Mouse (Mus musculus) T-helper 2 cell (primary cell): ENCODE measurements around the gene Gm26558.

Source experiments
- in situ Hi-C: fragments of 300-600 bp; cut with MboI, MseI; formaldehyde crosslinking; loops from one replicate; pipeline ENCODE4 v1.15.1; 2025; ENCODE audit warnings: high pct_unique_total_duplicates

The Gm26558 gene

DNA sequence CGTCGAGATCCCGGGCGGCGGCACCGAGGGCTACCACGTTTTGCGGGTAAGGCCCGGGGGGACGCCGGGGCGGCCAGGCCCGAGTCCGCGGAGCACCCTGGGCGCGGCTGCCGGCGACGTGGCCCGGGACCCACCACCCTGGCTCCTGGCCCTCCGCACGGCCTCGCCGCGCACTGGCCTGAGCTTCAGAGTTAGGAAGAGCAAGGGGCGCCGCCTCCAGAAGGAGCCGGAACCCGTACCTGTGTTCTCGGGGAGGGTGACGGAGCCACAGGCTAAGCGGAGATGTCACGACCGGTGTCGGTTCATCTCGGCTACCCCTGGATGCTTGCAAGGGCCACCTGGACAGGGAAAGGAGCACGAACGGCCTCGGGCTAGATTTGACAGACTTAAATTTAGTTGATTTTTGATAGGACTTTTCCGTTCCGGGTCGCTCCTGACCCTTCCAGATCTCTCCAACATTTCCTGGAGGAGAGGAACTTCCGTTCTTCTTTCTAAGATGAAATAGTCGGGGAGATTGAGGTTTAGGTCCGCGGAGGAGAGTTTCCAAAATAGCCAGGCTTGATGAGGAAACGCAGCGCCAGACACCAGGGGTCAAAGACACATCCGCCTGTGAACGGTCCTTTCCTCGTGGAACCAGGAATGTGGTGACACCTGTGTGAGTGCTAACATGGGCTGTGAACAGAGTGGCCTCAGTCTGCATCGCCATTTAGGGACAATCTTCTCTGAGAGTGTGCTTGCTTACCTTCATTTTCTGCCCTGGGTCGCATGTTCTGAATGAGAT lies at the start of gene Gm26558:
TSS of gene Gm26558 (minus strand) at position 394 of the 781 bp plus-strand sequence.
- in situ Hi-C loops: no loop called here

DNA sequence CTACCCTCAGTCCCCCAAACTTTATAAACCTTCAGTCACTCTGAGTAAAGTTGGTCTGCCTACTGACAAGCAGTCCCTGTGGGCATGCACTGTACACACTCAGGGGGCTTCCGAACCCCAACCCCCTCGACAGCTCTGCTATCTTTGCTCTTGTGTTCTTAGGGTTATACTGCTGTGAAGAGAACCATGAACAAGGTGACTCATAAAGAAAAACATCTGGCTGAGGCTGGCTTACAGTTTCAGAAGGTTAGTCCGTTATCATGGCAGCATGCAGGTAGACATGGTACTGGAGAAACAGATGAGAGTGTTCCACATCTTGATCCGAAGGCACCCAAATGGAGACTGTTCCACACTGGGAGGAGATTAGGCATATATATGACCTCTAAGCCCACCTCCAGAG lies 49.0 kb upstream of the Gm26558 start:
- in situ Hi-C loops: no loop called here

DNA sequence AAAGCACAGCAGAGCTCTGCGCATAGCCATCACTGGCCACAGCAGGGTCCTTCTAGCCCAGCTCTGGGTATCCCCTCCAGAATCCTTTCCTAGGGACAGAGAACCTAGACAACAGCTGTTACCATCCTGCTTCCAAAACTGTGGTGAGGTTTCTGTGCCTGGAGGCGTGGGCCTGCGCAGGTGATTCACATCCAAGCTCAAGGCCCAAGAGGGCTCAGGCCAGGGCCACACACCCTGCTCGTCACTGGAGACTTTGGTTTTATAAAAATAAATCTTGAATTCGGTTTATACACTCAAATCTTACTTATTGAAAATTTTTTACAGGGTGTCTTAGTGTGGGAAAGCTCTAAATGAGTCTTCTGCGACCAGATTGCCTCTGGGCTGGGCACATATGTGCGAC lies 48.3 kb upstream of the Gm26558 start:
- in situ Hi-C loops: no loop called here

DNA sequence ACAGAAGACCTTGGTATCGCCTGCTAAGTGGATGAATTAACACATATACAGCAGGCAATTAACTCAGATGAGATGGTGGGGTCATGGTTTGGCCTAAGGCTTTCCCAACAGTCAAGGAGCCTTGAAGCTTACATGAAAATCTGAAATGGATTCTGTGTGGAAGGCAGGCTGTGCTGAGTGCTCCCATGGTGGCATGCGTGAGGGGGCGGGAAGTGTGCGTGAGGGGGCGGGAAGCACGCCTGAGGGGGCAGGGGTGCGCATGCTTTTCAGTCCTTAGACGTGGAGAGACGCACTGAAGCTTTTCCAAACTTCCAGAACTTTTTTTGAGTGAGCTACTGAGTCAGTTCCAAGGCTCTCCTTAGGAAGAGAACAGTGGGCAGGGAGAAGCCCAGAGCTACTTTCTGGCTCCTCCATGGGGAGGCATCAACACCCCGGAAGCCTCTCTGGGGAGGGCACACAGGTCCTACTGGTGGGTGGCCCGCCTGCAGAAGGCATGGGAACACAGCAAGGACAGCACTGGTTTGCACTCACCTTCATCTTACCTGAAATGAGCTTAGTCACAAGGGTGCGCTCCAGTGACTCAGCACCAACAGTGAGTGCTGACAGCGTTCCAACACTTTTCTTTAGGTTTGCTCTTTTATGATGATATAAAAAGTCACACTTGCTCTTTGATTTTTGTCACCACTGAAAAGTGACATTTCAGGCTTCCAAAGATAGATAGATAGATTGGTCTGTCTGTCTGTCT lies 47.2 kb upstream of the Gm26558 start:
- in situ Hi-C loops: no loop called here

DNA sequence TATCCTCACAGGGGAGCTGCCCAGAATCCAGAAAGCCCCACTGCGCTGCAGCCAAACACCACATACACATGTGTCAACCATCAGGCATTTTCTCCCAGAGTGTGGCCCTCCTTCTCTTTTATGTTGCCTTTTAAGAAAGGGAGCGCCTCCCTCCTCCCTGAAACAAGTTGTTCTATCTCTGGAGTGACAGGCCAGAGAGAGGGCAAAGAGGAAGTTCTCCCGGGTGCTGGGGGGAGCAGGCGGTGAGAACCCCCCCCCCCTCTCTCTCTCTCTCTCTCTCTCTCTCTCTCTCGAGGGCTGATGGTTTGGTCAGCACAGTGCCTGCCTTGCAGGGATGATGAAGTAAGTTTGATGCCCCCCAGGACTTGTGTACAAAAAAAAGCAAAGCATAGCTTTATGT lies 40.5 kb upstream of the Gm26558 start:
- in situ Hi-C loops: no loop called here

DNA sequence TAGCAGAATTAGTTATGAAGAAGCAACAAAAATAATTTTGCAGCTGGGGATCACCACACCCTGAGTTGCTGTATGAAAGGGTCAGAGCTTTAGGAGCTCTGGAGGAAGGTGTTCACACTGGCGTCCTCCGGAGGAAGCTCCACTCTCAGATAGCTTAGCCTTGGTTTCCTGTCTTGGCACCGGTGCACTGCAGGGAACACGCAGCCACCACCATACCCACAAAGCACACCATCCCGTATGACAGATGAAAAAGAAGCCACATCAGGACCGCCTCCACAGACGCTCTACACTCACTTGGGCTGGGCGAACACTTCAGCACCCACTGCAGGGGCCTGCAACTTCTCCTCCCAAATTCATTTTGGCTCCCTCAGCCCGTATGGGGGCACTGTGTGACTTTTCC lies 39.7 kb upstream of the Gm26558 start:
- in situ Hi-C loops: no loop called here

DNA sequence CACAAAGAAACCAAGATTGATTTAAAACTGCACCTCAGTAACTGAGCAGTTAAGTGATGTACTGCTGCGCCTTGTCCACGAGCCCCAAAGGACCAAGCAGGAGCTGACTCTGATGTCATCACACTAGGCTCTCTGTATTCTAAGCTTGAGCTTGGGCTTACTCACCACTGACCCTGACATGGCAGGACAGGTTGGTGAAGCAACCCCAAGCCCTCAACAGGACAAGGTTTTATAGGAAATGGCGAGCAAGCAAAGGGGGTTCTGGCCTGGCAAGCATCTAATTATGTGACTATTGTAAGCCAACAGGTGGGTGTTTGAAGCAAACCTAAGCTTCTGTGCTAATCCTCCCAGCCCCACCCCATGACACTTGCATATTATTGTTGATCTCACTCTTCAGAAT lies 38.9 kb upstream of the Gm26558 start:
- in situ Hi-C loops: no loop called here

DNA sequence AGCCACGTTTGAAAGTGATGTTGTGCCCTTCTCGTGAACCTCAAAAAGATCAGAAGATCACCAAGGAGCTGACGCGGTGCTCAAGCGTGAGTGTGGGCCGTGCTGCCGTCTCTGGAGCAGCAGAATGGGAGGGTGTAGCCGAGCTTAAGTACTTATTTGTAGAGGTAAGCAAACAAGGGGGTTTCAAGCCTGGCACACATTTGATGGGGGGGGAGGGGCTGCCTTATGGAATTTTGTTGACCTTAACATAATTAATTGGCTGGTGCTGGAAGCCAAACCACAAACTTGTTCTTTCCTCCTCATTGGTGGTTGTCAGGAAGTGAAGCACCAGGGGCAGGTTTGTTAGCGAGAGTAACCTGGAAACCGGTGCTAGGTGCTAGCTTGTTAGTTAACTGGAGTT lies 33.8 kb upstream of the Gm26558 start:
- in situ Hi-C loops: no loop called here

DNA sequence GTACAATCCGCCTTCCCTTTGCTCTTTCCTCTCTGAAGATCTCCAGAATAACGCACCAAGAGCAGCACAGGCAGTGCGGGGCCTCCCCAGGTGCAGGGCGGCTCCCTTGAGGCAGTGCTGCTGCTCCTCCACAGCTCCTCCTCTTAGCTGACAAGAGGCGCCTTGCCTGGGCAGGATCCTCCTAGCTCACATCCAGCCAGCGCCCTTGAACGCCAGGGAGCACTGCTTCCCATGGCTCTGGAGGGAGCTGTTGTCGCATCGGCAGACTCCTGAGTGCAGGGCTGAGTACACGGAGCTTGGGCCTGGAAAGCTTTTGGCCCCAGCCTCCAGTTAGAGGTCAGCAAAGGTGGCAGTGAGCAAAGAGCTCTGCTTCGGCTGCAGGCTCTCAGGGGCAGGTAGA lies 28.3 kb upstream of the Gm26558 start:
- in situ Hi-C loops: no loop called here

DNA sequence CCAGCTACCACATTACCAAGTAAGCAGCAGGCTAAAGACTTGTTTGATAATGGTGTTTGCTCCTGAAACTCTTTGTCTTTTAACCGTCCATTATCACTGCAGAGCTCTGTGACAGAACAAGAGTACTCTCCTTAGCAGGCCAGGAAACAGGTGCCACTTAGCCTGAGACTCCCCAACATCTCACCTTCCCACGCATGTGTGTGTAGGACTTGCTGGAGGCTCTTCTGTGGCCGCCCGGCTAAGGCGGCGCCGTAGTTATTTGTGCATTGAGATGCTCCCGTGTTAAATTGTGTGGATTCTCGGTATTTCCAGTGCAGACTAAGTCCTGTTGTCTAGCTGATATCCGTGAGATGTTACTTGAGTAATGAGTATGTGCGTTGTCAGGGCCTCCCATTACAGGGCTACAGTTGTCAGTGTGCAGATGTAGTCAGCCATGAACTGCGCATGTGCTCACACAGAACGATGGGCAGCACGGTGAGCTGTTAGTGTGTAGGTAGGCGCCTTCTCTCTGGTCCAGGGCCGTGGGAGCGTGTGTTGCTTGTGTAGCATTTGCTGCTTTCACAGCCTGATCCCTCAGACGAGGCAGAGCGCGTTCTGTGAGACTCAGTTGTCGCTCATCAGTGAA lies 26.7 kb upstream of the Gm26558 start:
- in situ Hi-C loops: no loop called here

DNA sequence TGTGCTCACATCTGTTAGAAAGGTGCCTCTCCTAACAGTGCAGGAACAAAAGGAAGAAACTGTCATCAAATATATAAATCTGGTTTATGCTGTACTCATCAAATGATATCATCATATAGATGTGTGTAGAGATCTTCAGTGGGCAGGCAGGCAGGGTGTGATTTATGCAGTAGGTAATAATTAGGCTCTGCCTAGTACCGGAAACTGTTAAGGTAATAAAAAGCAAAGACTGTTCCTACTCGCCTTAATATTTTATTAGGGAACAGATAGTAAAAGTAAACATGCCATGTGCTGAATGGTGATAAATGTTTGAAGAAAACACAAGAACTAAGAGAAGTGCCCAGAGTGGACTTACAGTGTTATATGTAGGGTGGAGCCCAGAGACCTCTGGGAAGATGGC lies 20.4 kb upstream of the Gm26558 start:
- in situ Hi-C loops: no loop called here

DNA sequence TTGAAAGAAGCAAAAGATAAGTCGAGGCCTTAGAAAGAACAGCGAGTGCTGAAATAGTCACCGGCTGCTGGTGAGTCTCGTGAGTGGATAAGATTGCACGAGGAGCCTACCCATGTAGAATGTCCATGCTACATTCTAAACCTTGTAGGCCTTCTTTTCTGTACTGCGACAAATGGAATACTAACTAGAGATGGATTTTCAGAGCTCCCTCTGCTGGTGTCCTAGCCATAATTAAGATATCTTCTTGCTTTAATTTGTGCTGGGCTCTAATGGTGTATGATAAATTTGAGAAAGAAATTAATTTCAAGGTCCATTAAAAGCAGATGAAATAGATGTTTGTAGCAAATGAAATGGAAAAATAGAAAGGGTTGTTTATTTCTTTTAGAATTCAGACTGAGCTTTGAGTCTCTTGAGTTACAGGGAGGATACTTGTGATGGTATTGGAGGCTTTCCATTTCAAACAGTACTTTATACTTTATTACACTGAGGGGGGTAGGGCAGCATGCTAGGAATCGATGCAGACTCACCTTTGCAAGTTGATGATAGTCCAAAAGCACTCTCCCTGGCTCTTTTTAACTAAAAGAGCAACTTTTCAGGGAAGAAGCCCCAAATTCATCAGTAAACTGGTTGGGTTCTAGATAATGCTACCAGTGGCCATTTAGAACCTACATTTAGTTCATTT lies 11.7 kb upstream of the Gm26558 start:
- in situ Hi-C loops: no loop called here

DNA sequence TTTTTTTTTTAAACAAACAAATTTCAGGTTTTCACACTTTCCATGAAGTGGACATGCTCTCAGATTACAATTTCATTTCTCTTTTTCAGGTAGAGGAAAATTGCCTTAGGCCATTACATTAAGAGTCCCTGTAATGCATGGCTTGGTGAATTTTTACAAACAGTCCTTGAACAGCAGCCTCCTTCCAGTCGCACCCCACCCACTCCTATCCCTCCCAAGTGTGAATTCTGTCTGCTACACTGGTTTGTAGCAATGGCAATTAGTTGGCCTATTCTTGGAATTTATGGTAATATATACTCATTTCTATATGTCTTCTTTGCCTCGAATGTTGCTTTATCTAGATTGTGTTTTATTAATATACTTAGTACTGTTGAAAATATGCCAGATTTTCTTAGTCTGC lies 10.6 kb upstream of the Gm26558 start:
- in situ Hi-C loops: no loop called here

DNA sequence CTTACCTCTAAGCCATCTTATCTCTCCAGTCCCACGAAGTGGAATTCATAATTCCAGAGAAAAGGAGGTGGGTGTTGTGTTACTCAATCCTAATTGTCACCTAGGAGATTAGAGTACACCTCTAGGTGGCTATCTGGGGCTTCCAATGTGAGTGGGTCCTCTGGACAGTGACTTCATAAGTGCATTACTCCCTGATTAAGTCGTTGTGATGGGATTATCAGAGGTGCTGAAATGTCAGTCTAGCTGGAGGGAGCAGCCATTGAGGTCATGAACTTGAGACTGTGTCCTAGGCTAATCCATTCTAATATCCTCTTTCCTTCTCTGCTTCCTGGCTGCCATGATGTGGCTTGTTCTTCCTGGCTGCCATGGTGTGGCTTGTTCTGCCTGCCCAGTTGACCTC lies 8.0 kb upstream of the Gm26558 start:
- in situ Hi-C loops: no loop called here

DNA sequence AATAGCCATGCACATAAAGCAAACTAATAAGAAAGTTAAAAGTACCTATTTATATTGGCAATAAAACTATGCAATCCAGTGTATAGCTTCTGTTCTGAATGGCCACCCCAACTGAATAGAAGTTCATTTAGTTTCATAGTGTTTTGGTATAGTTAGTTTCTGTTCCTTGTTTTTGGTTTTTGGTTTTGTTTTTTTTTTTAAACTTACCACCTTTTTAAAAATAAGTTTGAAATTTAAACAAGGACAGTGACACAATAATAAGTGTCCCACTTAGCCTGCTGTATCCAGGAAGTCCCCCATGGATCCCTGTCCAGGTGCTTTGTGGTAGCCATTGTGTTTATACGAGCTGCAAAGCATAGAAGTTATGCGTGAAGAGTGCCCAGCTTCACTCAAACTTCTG lies 7.3 kb upstream of the Gm26558 start:
- in situ Hi-C loops: no loop called here

DNA sequence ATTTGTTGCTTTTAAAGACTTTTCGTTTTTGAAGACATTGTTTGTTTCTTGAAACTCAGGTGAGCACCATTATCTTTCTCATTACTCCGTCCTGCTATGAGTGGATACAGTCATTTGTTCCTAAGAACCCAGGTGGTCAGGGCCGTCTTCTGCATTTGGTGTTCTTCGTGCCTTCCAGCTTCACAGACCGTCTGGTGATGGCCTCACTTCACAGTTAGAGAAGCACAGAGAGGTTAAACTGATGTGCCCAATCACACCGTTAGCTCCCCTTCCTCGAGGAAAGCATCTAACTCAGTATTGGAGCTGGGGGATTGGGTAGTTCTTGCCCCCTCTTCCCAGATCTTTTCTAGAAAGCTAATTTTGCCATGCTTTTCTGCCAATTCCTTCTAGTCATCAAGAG lies 5.1 kb upstream of the Gm26558 start:
- in situ Hi-C loops: no loop called here

DNA sequence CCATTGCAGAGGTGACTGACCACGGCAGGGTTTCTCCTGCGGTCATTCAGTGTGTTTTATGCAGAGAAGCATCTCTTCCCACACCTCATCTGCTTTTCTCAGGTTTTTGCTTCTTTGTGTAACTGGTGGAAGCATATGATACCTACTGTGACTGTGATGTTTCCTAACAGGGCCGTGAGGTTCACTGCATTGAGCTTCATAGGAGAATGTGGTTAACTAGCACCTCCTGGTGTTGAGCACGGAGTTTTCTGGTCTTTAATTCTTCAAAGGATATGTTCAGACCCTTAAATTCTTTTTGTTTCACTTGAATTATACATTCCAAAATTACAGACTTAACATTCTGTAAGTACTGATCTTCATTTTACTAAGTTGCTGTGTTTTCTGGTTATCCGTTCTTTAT lies 1.9 kb upstream of the Gm26558 start:
- in situ Hi-C loops: no loop called here

DNA sequence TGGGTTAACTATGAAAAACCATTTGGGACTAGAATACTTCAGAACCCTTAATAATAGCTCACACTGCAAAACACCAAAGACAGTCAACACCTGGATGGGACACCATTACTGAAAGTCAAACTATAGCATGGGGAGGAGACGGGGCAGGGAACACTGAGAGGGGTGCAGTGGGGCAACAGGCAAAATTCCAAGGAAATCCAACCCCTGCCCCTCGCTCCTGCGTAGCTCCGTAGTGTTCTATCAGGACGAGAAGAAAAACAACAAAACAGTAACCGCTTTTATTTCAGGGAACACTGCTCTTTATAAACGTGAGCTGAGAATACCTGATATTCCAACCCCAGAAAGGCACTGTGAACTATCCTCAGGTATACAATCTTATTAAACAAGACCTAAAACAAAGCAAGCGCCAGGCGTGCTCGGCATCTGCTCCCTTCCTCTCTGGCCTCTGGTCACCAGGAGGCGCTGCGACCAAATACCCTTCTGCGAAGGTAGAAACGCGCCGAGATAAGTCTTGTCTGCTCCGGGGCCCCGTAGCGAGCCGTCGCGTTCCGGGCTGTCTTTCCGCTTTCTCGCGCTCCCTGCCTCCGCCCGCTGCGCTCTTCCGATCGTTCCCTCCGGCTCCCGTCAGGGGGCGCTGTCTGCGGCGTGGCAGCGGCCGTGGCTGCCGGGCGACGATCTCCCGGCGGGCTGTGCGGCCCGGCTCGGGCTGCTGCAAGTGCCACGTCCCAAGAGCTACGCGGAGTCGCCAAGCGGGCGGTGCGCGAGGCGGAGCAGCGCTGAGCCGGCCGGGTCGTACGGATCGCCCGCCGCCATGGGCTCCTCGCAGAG lies 807 bp downstream of the Gm26558 start, which contains the start of gene Gorasp2:
TSS of gene Gorasp2 (plus strand) at position 690 of the 828 bp plus-strand sequence.
- in situ Hi-C loops: no loop called here

DNA sequence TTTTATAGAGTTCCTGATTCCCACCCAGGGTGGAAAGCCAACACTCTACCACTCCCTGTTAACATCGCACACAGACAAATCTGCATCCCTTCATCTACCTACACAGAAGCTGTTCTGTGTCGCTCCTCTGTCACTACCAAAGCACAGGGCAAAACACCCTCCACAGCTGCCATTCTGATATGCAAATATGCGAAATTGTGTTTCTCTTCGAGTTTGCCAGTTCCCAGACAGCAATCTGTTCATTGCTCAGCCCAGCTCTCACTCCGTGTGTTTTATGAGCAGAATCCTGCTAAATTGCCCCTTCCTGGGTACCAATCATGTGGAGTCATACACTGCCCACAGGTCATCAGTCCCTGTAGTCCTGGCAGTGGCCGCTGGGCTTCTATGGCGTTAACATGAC lies 4.8 kb downstream of the Gm26558 start:
- in situ Hi-C loops: no loop called here

DNA sequence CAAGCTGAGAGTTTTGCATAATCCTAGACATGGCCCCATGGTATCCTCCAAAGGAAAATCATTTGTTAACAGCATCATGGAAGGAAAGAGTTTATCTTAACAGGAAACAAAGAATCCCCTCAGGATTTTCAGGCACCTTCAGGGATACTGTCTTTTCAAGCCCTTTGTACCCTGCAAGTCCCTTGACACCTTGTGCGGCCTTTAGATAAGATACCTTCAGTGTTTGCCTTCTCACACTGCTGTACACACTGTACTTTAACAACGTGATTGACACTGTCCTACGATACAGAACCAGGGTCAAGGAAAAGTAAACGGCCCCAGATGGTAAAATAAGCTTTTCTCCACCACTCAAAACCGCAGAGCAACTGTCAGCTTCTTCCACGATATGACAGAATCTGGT lies 10.1 kb downstream of the Gm26558 start:
- in situ Hi-C loops: no loop called here

DNA sequence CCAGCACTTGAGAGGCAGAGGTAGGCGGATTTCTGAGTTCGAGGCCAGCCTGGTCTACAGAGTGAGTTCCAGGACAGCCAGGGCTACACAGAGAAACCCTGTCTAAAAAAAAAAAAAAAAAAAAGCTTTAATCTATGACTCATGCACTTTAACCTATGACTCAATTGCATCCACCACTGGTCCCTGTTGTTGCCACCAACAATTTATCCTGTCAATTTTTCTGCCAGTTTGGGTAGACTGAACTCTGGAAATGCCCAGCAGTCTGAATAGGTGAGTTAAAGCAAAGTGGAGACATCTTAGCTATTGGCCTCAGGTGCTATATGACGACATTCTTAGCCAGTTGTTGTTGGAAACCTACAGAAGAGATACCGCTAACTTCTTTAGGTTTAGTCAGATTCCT lies 12.4 kb downstream of the Gm26558 start:
- in situ Hi-C loops: no loop called here
